8 mouse cellular contexts compared by ENCODE assay signal in genomic region chr8:122282501-122283355, GRCm38 (mm10). TPM values are rescaled to one million over a fixed set of nuclear protein-coding genes. Genes with fewer than 3 reads are reported as not detected.
DNase-seq lines count a peak whose midpoint lies in the region; ATAC-seq and TF ChIP-seq lines count a peak whose summit lies in the region.

No protein-coding gene starts in this region.

- peak overlapping the region; percentile 65 for H3K9ac ChIP-seq in forebrain, postnatal 0 days
- H3K9ac ChIP-seq in lung, embryonic 16.5 days (ENCODE audit: low read length) = peak overlapping the region; percentile 73
- H3K9ac ChIP-seq in stomach, embryonic 14.5 days (replicated peaks; ENCODE audit: low read depth, low read length) = peak overlapping the region; percentile 77

- H3K4me2 ChIP-seq in forebrain, postnatal 0 days (ENCODE audit: low read depth) = peak overlapping the region; percentile 98
- H3K4me2 ChIP-seq in lung, embryonic 16.5 days (ENCODE audit: low read depth, low read length) = peak overlapping the region; percentile 87
- H3K4me2 ChIP-seq in stomach, embryonic 14.5 days (replicated peaks; ENCODE audit: low read depth, low read length) = peak overlapping the region; percentile 96

- H3K9me3 ChIP-seq in forebrain, postnatal 0 days (ENCODE audit: low read length) = no peaks in the 10 kb centered on the region
- no peaks in the 10 kb centered on the region for H3K9me3 ChIP-seq in lung, embryonic 16.5 days (ENCODE audit: control insufficient read depth, low read length)
- H3K9me3 ChIP-seq in stomach, embryonic 14.5 days (ENCODE audit: control insufficient read depth, low read depth, low read length) = no peaks in the 10 kb centered on the region

- intact Hi-C loops in heart, postnatal 25 days (cut with DNase I) = no loop called here

- H3K4me3 ChIP-seq in forebrain, postnatal 0 days (ENCODE audit: low read depth, low read length) = peak overlapping the region; percentile 58
- H3K4me3 ChIP-seq in kidney, adult 2 months (ENCODE audit: insufficient read depth, low read depth, low read length) = peak overlapping the region; percentile 51
- peak overlapping the region; percentile 61 for H3K4me3 ChIP-seq in lung, embryonic 16.5 days (ENCODE audit: low read length)
- peak overlapping the region; percentile 61 for H3K4me3 ChIP-seq in stomach, embryonic 14.5 days (ENCODE audit: low read depth, low read length)

- peaks cover 8% of the 10 kb centered on the region; the same call in 1 of the 2 replicates for H3K27me3 ChIP-seq in forebrain, postnatal 0 days (ENCODE audit: insufficient read depth, low read length)
- H3K27me3 ChIP-seq in kidney, adult 2 months (replicated peaks; ENCODE audit: control insufficient read depth, insufficient read depth, low read length) = no peaks in the 10 kb centered on the region
- H3K27me3 ChIP-seq in lung, embryonic 16.5 days (ENCODE audit: control insufficient read depth, insufficient read depth, low read depth, low read length) = no peaks in the 10 kb centered on the region
- H3K27me3 ChIP-seq in stomach, embryonic 14.5 days (ENCODE audit: control insufficient read depth, insufficient read depth, low read length) = no peaks in the 10 kb centered on the region

- H3K36me3 ChIP-seq in forebrain, postnatal 0 days (ENCODE audit: insufficient read depth) = no peaks in the 10 kb centered on the region
- no peaks in the 10 kb centered on the region for H3K36me3 ChIP-seq in kidney, adult 2 months (ENCODE audit: control insufficient read depth, insufficient read depth, low read length)
- no peaks in the 10 kb centered on the region for H3K36me3 ChIP-seq in lung, embryonic 16.5 days (ENCODE audit: control insufficient read depth, insufficient read depth, low read length)
- no peaks in the 10 kb centered on the region for H3K36me3 ChIP-seq in stomach, embryonic 14.5 days (ENCODE audit: control insufficient read depth, insufficient read depth, low read length)

- no peak for ATAC-seq in forebrain, postnatal 0 days
- no peak for ATAC-seq in lung, embryonic 16.5 days (ENCODE audit: low read depth)
- ATAC-seq in stomach, embryonic 14.5 days (ENCODE audit: insufficient number of reproducible peaks, insufficient read depth, low FRiP score, low read depth) = no peak

- no peak for TF ChIP-seq CTCF in forebrain, postnatal 0 days (IDR thresholded peaks at IDR 0.05; ENCODE audit: low read depth)
- no peak for TF ChIP-seq CTCF in kidney, adult 2 months (conservative IDR thresholded peaks at IDR 0.05; ENCODE audit: insufficient read depth, insufficient read length, low read depth, low read length)

- TF ChIP-seq POLR2A in kidney, adult 2 months (IDR thresholded peaks at IDR 0.05; ENCODE audit: low read depth, low read length) = no peak

- DNase-seq in heart, adult 11 months = peak; percentile 97
- DNase-seq in heart, postnatal 25 days (ENCODE audit: low spot score) = no peak
- DNase-seq in adrenal gland, postnatal 25 days = peak; percentile 43
- no peak for DNase-seq in forebrain, postnatal 0 days
- DNase-seq in kidney, adult 2 months = peak; percentile 33
- DNase-seq in layer of hippocampus, adult 8-10 months (ENCODE audit: low spot score in 2 of 2) = no peak

- WGBS in forebrain, postnatal 0 days = under 1% methylated on average over 64 of the region's 70 CpGs
- 1% methylated on average over 67 of the region's 70 CpGs for WGBS in kidney, adult 2 months
- WGBS in lung, embryonic 16.5 days = under 1% methylated on average over 62 of the region's 70 CpGs
- under 1% methylated on average over 62 of the region's 70 CpGs for WGBS in stomach, embryonic 14.5 days

- H3K27ac ChIP-seq in forebrain, postnatal 0 days (ENCODE audit: low read depth, low read length) = 0 out of 2 replicates have a peak overlapping the region, but pooled peaks have one; percentile 35
- peak overlapping the region; percentile 58 for H3K27ac ChIP-seq in kidney, adult 2 months (ENCODE audit: insufficient read depth, low read depth, low read length)
- H3K27ac ChIP-seq in lung, embryonic 16.5 days (ENCODE audit: low read length) = peak overlapping the region; percentile 73
- peak overlapping the region; percentile 71; the same call in 1 of the 2 replicates for H3K27ac ChIP-seq in stomach, embryonic 14.5 days (ENCODE audit: low read length)

- H3K4me1 ChIP-seq in forebrain, postnatal 0 days (ENCODE audit: insufficient read depth) = 0 out of 2 replicates have a peak, but pooled peaks cover 14% of the 10 kb centered on the region
- H3K4me1 ChIP-seq in kidney, adult 2 months (ENCODE audit: control insufficient read depth, insufficient read depth, low read length) = peaks cover 8% of the 10 kb centered on the region; the same call in 1 of the 2 replicates
- H3K4me1 ChIP-seq in lung, embryonic 16.5 days (replicated peaks; ENCODE audit: control insufficient read depth, insufficient read depth, low read length) = peaks cover 37% of the 10 kb centered on the region
- peaks cover 35% of the 10 kb centered on the region for H3K4me1 ChIP-seq in stomach, embryonic 14.5 days (ENCODE audit: control insufficient read depth, insufficient read depth, low read length)

RNA-seq across cellular contexts. Expression of gene Zfpm1, which starts 0.8 kb away (rescaled TPM):
- total RNA-seq in heart, postnatal 25 days (2021) = 10 to 100 TPM; 21.3 to 22.6 TPM
- total RNA-seq in adrenal gland, postnatal 25 days (2021) = 17.8 and 22.4 TPM in 2 replicates
- total RNA-seq in forebrain, postnatal 0 days (2014; rRNA removed) = 9.5 and 10.1 TPM in 2 replicates
- 0.87 and 1.1 TPM in 2 replicates for polyA plus RNA-seq in forebrain, postnatal 0 days (2015; fragmentation: Nextera tagmentation; extraction: Ambion mirVana)
- polyA plus RNA-seq in kidney, adult 2 months (2012; rRNA removed) = 9.7 and 11.8 TPM in 2 replicates
- 0.82 and 1.2 TPM in 2 replicates for polyA plus RNA-seq in lung, embryonic 16.5 days (2015; fragmentation: Nextera tagmentation; extraction: Ambion mirVana)
- 3.1 TPM in 2 replicates for polyA plus RNA-seq in stomach, embryonic 14.5 days (2014; fragmentation: Nextera tagmentation; extraction: Ambion mirVana)
- 10 to 100 TPM; 37.3 to 45.5 (median 41.5) TPM for total RNA-seq in layer of hippocampus, adult 8-10 months (2022)

Comparison
In these comparisons a context has a peak if more than half of its experiments do, and no peak if none do; other contexts are left out.
1. DNase-seq: peak in heart, adult 11 months (single experiment), adrenal gland, postnatal 25 days (single experiment) and kidney, adult 2 months (single experiment); none in heart, postnatal 25 days (single experiment), forebrain, postnatal 0 days (single experiment) and layer of hippocampus, adult 8-10 months (0 of 2).
2. Peak in every context shown above with its lines, with median percentiles within 50 percentile points of each other: H3K27ac ChIP-seq, H3K4me2 ChIP-seq, H3K4me3 ChIP-seq and H3K9ac ChIP-seq.